Mouse (Mus musculus) embryonic facial prominence, embryonic 13.5 days (tissue): ENCODE data around the gene March6. TPM values are rescaled to one million over a fixed set of nuclear protein-coding genes. Genes with fewer than 3 reads are reported as not detected.

Experiments used
- ATAC-seq: fragments of 200-750 bp; cut with Nextera tagmentation; 2 replicates; pipeline ENCODE4 v1.8.0; 2017; ENCODE audit warnings: low read depth; ENCODE audit not compliant: insufficient number of reproducible peaks, insufficient read depth, low FRiP score, low TSS enrichment
- H3K27ac ChIP-seq: fragments of 300-500 bp; sonication (generic); 2 replicates; pipeline ENCODE4 v1.5.1; 2015; ENCODE audit warnings: moderate library complexity, mild to moderate bottlenecking, inconsistent platforms
- H3K27me3 ChIP-seq: fragments of 300-500 bp; sonication (generic); 2 replicates; pipeline ENCODE4 v1.6.1; 2015; ENCODE audit warnings: mild to moderate bottlenecking, inconsistent platforms
- H3K36me3 ChIP-seq: fragments of 300-500 bp; sonication (generic); 2 replicates; pipeline ENCODE4 v1.6.1; 2015; ENCODE audit warnings: mild to moderate bottlenecking, inconsistent platforms
- H3K4me1 ChIP-seq: fragments of 300-500 bp; sonication (generic); 2 replicates; pipeline ENCODE4 v1.6.1; 2015; ENCODE audit warnings: inconsistent platforms
- H3K4me2 ChIP-seq: fragments of 300-500 bp; sonication (generic); 2 replicates; pipeline ENCODE4 v1.6.1; 2015; ENCODE audit warnings: moderate library complexity, mild to moderate bottlenecking, inconsistent platforms
- H3K4me3 ChIP-seq: fragments of 300-500 bp; sonication (generic); 2 replicates; pipeline ENCODE4 v1.5.1; 2015; ENCODE audit warnings: mild to moderate bottlenecking, inconsistent platforms
- H3K9ac ChIP-seq: fragments of 300-500 bp; sonication (generic); 2 replicates; pipeline ENCODE4 v1.6.1; 2015; ENCODE audit warnings: mild to moderate bottlenecking, inconsistent platforms
- H3K9me3 ChIP-seq: fragments of 300-500 bp; sonication (generic); 2 replicates; pipeline ENCODE4 v1.6.1; 2016; ENCODE audit warnings: inconsistent platforms
- WGBS: fragments of 180-500 bp; shearing (Covaris S2); methylation state at CpG from one replicate; pipeline ENCODE4 v1.1.7; 2015; ENCODE audit warnings: mixed read lengths; 5-methylcytosine and 5-hydroxymethylcytosine counted together
- polyA plus RNA-seq: library from polyadenylated mRNA; unstranded; fragments of >200 nt; fragmentation: Nextera tagmentation; extraction: Ambion mirVana; gene quantifications from 2 replicates; pipeline ENCODE4 v1.2.1, GENCODE M21; 2015

Gene March6
- polyA plus RNA-seq, 1 experiment from 2014 or later: 29.1 TPM

GRCm38 (mm10) chr15:31442698-31443097 is 88.2 kb downstream of the March6 start:
- Histone ChIP-seq H3K9ac (no peak overlapping the region), H3K27me3 (no peaks in the 10 kb centered on the region), H3K9me3 (no peaks in the 10 kb centered on the region), H3K4me3 (no peak overlapping the region), H3K27ac (no peak overlapping the region), H3K4me2 (no peak overlapping the region), H3K36me3 (no peaks in the 10 kb centered on the region), H3K4me1 (no peaks in the 10 kb centered on the region)
- no peak for ATAC-seq
- 85% methylated on average over 4 of the region's 4 CpGs for WGBS

DNA sequence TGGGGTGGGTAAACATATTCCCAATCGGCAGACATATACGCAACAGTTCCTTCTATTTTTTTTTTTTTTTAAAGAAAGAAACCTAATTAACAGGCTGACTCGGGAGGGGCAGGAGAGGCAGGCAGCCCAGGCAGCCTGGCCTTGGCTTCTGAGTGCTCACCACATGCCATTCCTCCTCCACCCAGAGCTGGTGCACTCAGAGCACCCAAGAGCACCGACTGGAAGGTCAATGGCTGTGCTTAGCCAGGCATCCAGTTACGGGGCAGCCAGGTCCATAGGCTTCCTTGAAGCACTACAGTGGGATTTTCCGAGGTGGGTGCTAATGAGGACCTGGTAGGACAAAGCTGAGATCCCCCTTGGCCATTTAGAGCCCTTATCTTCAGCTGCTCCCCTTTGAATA is 88.9 kb downstream of the March6 start:
- Histone ChIP-seq H3K4me3 (no peak overlapping the region), H3K9ac (no peak overlapping the region), H3K36me3 (no peaks in the 10 kb centered on the region), H3K9me3 (no peaks in the 10 kb centered on the region), H3K27me3 (no peaks in the 10 kb centered on the region), H3K4me2 (no peak overlapping the region), H3K4me1 (no peaks in the 10 kb centered on the region), H3K27ac (no peak overlapping the region)
- ATAC-seq: no peak
- 80% methylated on average over 6 of the region's 6 CpGs for WGBS

DNA sequence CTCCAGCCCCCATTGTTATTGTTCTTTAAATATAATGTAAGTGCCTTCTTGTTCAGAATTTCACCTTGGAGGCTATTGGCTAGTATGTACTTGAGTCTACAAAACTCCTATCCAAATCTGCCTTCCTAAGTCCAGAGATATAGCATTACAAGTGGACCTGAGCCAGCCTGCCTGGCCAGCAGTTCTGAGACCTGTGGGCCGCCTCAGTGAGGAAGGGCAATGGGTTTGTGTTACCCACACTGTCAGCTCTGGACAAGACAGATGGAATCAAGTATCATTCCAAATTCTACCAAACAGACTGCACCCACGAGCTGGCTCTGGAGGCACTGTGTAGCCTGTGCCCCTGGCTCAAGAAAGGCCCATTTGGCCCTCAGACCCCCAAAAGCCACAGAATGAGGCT is 94.0 kb downstream of the March6 start:
- Histone ChIP-seq H3K9me3 (no peaks in the 10 kb centered on the region), H3K4me1 (no peaks in the 10 kb centered on the region), H3K27me3 (no peaks in the 10 kb centered on the region), H3K4me3 (no peak overlapping the region), H3K9ac (no peak overlapping the region), H3K36me3 (no peaks in the 10 kb centered on the region), H3K4me2 (no peak overlapping the region), H3K27ac (no peak overlapping the region)
- WGBS: 74% methylated on average over 2 of the region's 2 CpGs
- ATAC-seq: no peak

- Histone ChIP-seq H3K4me2 (no peak overlapping the region), H3K4me3 (no peak overlapping the region), H3K27me3 (no peaks in the 10 kb centered on the region), H3K9ac (no peak overlapping the region), H3K9me3 (no peaks in the 10 kb centered on the region), H3K4me1 (no peaks in the 10 kb centered on the region), H3K27ac (no peak overlapping the region), H3K36me3 (no peaks in the 10 kb centered on the region)
- WGBS: 47% methylated on average over 1 of the region's 1 CpGs
- ATAC-seq: no peak
Measured at GRCm38 (mm10) chr15:31436083-31436482, 94.8 kb downstream of the March6 start.

DNA sequence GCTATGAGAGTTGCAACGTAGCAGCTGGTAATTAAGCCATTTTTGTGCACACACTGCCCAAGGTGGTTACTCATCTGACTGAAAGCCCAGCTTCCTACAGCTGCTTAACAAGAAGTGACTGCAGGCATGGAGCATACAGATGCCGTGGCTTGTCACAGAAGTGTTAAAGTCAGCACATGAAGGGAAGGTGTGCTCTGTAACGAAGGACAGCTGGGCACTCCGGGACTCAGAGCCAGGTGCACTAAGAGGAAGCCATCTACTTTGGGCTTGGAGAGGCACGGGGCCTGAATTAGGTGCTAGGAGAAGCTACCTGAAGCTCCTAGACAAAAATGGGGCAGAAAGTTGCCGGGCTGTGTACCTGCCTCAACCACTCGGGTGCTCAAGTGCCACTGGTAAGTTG is 97.1 kb downstream of the March6 start:
- WGBS: 79% methylated on average over 7 of the region's 7 CpGs
- ATAC-seq: no peak
- H3K4me3 ChIP-seq: no peak overlapping the region
- peaks cover 3% of the 10 kb centered on the region; the same call in 1 of the 2 replicates for H3K4me1 ChIP-seq
- H3K4me2 ChIP-seq: no peak overlapping the region
- no peaks in the 10 kb centered on the region for H3K36me3 ChIP-seq
- H3K9me3 ChIP-seq: no peaks in the 10 kb centered on the region
- H3K27me3 ChIP-seq: no peaks in the 10 kb centered on the region; the same call in 1 of the 2 replicates
- no peak overlapping the region for H3K9ac ChIP-seq
- H3K27ac ChIP-seq: no peak overlapping the region

GRCm38 (mm10) chr15:31431847-31432246 is 99.0 kb downstream of the March6 start:
- Histone ChIP-seq H3K4me3 (no peak overlapping the region), H3K4me1 (peaks cover 7% of the 10 kb centered on the region; the same call in 1 of the 2 replicates), H3K4me2 (no peak overlapping the region), H3K36me3 (no peaks in the 10 kb centered on the region), H3K9ac (no peak overlapping the region), H3K9me3 (no peaks in the 10 kb centered on the region), H3K27me3 (no peaks in the 10 kb centered on the region; the same call in 1 of the 2 replicates), H3K27ac (no peak overlapping the region)
- 66% methylated on average over 7 of the region's 8 CpGs for WGBS
- no peak for ATAC-seq

DNA sequence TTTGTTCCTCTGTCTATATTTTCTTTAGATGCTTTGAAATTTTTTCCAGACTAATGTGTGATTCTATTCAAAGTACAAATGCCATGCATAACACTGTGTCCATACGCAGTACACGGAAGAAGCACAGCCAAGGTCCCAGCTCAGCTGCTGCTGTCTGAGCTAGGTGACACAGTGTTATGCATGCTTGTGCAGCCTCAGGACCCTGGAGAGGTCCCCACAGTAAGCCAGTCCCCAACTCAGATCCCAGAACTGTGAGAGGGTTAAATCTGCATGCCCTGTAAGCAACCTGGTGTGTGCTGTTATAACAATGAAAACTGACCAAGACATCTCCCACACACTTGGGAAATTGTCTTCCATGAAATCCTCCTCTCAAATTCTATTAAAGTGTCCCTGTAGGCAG is 100.8 kb downstream of the March6 start:
- Histone ChIP-seq H3K27me3 (no peaks in the 10 kb centered on the region; the same call in none of the 2 replicates), H3K9ac (no peak overlapping the region), H3K4me2 (no peak overlapping the region), H3K36me3 (no peaks in the 10 kb centered on the region), H3K27ac (no peak overlapping the region), H3K4me1 (peaks cover 7% of the 10 kb centered on the region; the same call in 1 of the 2 replicates), H3K4me3 (no peak overlapping the region), H3K9me3 (no peaks in the 10 kb centered on the region)
- ATAC-seq: no peak
- WGBS: 72% methylated on average over 2 of the region's 2 CpGs

DNA sequence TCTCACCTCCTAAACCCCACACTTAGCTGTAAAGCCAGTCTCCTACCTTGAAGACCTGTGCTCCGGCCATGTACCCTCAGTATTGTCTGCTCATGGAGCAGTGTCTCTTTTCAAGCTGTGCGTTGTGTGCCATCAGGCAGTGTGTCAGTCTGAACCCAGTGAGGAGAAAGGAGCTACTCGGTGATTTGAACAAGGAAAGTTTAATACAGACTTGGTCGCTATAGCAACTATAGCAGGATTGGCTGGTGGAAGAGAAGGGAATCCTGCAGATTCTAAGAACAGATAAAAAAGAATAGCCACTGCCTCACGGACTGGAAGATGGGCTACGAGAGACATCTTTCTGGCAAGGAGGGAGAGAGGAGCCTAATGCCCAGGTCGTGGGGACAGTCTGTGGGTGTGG is 101.4 kb downstream of the March6 start:
- H3K9ac ChIP-seq: no peak overlapping the region
- H3K4me2 ChIP-seq: no peak overlapping the region
- H3K27me3 ChIP-seq: no peaks in the 10 kb centered on the region; the same call in none of the 2 replicates
- H3K9me3 ChIP-seq: no peaks in the 10 kb centered on the region
- WGBS: 77% methylated on average over 7 of the region's 7 CpGs
- peaks cover 7% of the 10 kb centered on the region; the same call in 1 of the 2 replicates for H3K4me1 ChIP-seq
- H3K36me3 ChIP-seq: no peaks in the 10 kb centered on the region
- H3K4me3 ChIP-seq: no peak overlapping the region
- ATAC-seq: no peak
- H3K27ac ChIP-seq: no peak overlapping the region

DNA sequence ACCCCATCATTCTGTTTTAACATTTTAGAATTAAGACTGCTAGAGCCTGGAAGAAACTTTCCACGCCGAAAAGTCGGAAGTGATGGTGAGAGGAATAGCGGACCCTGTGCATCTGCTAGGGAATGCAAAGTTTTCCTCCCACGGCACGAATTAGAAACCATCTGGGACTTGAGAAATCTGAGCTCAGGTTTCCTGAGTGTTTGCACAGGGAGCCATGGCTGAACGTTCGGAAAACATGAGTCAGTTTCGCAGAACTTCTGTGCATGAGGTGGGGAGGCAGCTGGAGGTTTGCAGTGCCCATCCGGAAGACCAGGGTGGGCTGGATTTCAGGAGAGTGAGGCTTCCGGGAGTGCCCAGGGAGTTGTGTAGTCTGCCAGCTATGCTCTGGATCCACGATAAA is 102.3 kb downstream of the March6 start:
- Histone ChIP-seq H3K27ac (no peak overlapping the region), H3K27me3 (no peaks in the 10 kb centered on the region; the same call in none of the 2 replicates), H3K4me3 (no peak overlapping the region), H3K9me3 (no peaks in the 10 kb centered on the region), H3K4me1 (peaks cover 7% of the 10 kb centered on the region; the same call in 1 of the 2 replicates), H3K36me3 (no peaks in the 10 kb centered on the region), H3K4me2 (no peak overlapping the region), H3K9ac (no peak overlapping the region)
- WGBS: 47% methylated on average over 12 of the region's 12 CpGs
- no peak for ATAC-seq

GRCm38 (mm10) chr15:31427390-31427789 is 103.5 kb downstream of the March6 start:
- no peak for ATAC-seq

GRCm38 (mm10) chr15:31426066-31426706 is 104.7 kb downstream of the March6 start:
- Histone ChIP-seq H3K4me2 (no peak overlapping the region), H3K4me3 (no peak overlapping the region), H3K9ac (no peak overlapping the region), H3K27ac (no peak overlapping the region), H3K36me3 (no peaks in the 10 kb centered on the region), H3K9me3 (no peaks in the 10 kb centered on the region), H3K27me3 (no peaks in the 10 kb centered on the region; the same call in none of the 2 replicates), H3K4me1 (peaks cover 7% of the 10 kb centered on the region; the same call in 1 of the 2 replicates)
- no peak for ATAC-seq
- 48% methylated on average over 8 of the region's 8 CpGs for WGBS

More at GRCm38 (mm10) chr15:31427390-31427789, 103.5 kb downstream of the March6 start:
- H3K4me2 ChIP-seq: no peak overlapping the region
- no peak overlapping the region for H3K27ac ChIP-seq
- no peak overlapping the region for H3K4me3 ChIP-seq
- H3K36me3 ChIP-seq: no peaks in the 10 kb centered on the region
- no peak overlapping the region for H3K9ac ChIP-seq
- no peaks in the 10 kb centered on the region; the same call in none of the 2 replicates for H3K27me3 ChIP-seq
- H3K4me1 ChIP-seq: peaks cover 7% of the 10 kb centered on the region; the same call in 1 of the 2 replicates
- H3K9me3 ChIP-seq: no peaks in the 10 kb centered on the region
- whole genome bisulfite sequencing: 58% methylated on average over 3 of the region's 3 CpGs

DNA sequence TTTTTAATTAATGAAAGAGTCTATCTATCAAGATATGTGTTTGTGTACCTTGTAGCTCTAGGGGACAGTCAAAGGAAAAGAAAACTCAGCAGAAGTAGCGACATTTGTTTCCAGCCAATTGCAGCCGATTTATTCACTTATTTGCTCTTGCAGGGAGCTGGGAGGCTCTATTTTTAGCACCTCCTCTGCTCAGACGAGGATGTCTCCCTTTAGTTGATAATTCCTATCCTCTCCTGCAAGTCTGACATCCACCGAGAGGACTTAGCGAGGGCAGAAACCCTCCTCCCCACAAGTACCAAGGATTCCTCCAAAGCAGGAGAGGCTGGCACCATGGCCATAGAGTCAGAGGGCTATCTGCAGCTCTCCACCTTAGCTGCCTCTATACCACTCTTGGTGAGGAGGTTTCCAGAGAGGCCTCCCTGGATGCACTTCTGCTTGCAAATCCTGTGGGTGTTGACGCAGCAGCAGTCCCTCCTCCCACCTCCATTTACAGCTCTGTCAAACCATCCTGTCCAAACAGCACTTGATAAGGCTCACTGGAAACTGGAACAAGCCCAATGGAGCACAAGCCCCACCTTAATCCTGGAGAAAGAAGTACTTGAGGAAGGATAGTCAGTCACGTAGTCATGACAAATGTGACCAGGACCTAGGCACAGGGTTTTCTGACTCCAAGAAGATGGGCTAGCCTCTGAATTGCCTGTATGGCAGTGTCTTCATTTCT is 108.0 kb downstream of the March6 start:
- H3K9me3 ChIP-seq: no peaks in the 10 kb centered on the region
- no peaks in the 10 kb centered on the region for H3K36me3 ChIP-seq
- no peak overlapping the region for H3K4me2 ChIP-seq
- H3K27me3 ChIP-seq: no peaks in the 10 kb centered on the region; the same call in 1 of the 2 replicates
- H3K9ac ChIP-seq: no peak overlapping the region
- H3K4me1 ChIP-seq: no peaks in the 10 kb centered on the region
- 71% methylated on average over 7 of the region's 7 CpGs for WGBS
- H3K27ac ChIP-seq: no peak overlapping the region
- no peak for ATAC-seq
- H3K4me3 ChIP-seq: no peak overlapping the region
